Mouse (Mus musculus): ENCODE data around the gene Wdr89.
"Not testable (repeated sequence)": the region's sequence is repeated elsewhere in the genome, so short reads cannot be mapped to it uniquely, and the experiment has no call there.

Wdr89 gene

GRCm38 (mm10) chr12:75669258-75670106, at the start of gene Wdr89:
Gene Wdr89 (minus strand): TSS chr12:75669537.
- peak; percentile 96 for DNase-seq (ENCODE audit: extremely low read depth, insufficient read length, low spot score)

DNA sequence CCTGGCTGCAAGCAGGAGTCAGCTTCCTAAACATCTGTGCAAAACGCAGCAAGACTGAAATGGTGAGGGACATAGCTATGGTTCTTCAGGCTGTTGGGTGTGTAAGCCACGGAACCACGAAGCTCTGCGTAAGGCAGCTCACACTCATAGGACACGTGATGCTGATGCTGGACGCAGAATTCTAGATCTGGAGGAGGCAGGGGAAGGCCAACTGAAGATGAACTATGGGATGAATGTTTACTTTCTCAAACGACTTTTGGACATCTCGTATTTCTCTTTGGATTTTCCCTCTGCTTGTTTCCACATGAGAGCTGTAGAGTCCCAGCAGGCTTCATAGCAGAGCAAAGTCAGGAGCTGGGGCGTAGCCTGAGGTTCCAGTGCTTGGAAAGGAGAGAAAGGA, 44.3 kb upstream of the Wdr89 start:
- no peak for DNase-seq (ENCODE audit: extremely low read depth, insufficient read length, low spot score)

DNA sequence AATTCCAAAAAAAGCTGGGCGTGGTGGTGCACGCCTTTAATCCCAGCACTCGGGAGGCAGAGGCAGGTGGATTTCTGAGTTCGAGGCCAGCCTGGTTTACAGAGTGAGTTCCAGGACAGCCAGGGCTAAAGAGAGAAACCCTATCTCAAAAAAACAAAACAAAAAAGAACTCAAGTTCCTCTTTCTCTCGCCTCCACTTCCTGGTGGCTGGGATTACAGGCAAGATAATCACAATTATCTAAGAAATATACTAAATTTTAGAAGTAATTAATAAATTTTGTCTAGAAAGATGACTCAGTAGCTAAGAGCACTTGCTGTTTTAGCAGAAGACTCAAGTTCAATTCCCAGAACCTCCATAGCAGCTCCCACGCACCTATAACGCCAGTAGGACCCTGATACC, 43.6 kb upstream of the Wdr89 start:
- DNase-seq (ENCODE audit: extremely low read depth, insufficient read length, low spot score): not testable (repeated sequence)

GRCm38 (mm10) chr12:75710596-75711376, 41.4 kb upstream of the Wdr89 start:
- no peak for DNase-seq (ENCODE audit: extremely low read depth, insufficient read length, low spot score)

DNA sequence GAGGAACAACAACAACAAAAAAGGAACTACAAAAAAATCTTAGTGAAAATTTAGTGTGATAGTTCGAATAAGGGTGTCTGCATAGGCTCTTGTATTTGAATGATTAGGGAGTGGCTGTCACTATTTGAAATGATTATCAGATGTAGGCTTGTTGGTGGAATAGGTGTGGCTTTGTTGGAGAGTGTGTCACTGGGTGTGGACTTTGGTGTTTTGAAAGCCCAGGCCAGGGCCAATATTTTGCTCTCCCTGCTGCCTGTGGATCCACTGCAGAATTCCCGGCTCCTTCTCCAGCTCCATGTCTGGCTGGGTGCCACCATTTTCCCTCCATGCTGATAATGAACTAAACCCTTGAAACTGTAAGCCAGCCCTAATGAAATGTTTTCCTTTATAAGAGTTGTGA, 40.2 kb upstream of the Wdr89 start:
- no peak for DNase-seq (ENCODE audit: extremely low read depth, insufficient read length, low spot score)

GRCm38 (mm10) chr12:75706670-75707069, 37.3 kb upstream of the Wdr89 start:
- DNase-seq (ENCODE audit: extremely low read depth, insufficient read length, low spot score): no peak

- peak; percentile 58 for DNase-seq (ENCODE audit: extremely low read depth, insufficient read length, low spot score)
Measured at GRCm38 (mm10) chr12:75702739-75703122, 33.4 kb upstream of the Wdr89 start.

DNA sequence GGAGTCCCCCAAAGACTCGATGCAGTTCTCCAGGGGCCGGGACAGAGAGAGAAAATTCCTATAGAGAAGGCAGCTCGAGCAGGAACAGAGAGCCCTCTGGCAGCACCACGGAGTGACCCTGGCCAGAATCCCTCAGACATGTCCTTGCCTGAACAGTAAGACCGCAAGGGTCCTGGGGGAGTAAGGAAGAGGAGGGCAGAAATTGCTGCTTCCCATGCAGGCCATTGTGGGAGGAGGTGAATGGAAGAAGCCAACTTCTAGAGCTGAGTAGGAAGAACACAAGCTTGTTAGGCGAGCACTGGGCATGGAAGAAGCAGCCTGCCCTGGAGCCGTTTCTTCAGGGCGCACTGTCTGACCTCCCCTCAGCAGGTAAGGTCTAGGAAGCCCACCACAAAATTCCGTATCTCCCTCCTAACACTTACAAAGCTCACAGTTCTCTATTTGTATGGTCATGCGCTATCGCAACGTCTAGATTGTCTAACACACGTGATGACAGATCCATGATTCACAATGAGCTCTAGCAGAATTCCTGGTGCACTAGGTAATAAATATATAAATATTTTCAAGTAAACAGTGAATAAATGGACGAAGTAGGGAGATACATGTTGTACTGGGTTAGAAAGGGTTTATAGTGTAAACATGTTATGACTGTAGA, 32.9 kb upstream of the Wdr89 start:
- DNase-seq (ENCODE audit: extremely low read depth, insufficient read length, low spot score): peak; percentile 57

- no peak for DNase-seq (ENCODE audit: extremely low read depth, insufficient read length, low spot score)
Measured at GRCm38 (mm10) chr12:75701173-75702083, 32.1 kb upstream of the Wdr89 start.

DNA sequence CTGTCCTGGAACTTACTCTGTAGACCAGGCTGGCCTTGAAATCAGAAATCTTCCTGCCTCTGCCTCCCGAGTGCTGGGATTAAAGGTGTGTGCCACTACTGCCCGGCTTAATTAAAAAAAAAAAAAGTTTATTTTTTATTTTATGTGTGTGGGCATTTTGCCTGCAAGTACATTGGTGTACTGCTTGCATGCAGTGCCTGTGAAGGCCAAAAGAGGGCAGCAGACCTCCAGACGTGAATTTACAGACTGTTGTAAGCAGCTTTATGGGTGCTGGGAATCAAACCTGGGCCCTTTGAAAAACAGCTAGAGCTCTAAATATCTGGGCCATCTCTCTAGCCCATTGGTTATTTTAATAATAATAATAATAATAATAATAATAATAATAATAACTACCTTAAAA, 29.4 kb upstream of the Wdr89 start:
- no peak for DNase-seq (ENCODE audit: extremely low read depth, insufficient read length, low spot score)

DNA sequence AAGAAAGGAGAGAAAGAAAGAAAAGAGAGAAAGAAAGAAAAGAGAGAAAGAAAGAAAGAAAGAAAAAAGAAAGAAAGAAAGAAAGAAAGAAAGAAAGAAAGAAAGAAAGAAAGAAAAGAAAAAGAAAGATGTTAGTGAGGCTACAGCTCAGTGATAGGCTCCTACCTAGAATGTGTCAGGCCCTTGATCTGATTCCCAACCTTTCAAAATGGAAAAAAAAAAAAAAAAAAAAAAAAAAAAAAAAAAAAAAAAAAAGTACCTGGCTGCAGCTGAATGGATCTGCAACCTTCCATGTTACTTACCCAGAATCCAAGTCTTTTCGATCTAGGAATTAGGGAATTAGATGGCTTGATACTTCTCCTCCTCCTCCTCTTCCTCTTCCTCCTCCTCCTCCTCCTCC, 26.5 kb upstream of the Wdr89 start:
- DNase-seq (ENCODE audit: extremely low read depth, insufficient read length, low spot score): not testable (repeated sequence)

DNA sequence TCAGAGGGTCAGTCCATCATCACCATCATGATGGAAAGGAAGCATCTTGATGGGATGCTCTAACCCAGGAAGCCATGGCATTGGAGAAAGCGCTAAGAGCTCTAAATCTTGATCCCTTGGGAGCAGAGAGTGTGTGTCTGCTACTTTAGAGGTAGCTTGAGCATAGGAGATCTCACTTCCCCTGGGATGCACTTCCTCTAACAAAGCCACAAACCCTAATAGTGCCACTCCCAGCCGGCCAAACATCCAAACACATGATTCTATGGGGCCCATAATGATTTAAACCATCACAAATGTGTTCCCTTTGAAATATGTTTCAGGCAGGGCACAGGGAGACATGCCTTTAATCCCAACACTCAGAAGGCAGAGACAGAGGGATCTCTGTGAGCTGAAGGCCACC, 19.7 kb upstream of the Wdr89 start:
- no peak for DNase-seq (ENCODE audit: extremely low read depth, insufficient read length, low spot score)

- no peak for DNase-seq (ENCODE audit: extremely low read depth, insufficient read length, low spot score)
Measured at GRCm38 (mm10) chr12:75687314-75687713, 18.0 kb upstream of the Wdr89 start.

DNA sequence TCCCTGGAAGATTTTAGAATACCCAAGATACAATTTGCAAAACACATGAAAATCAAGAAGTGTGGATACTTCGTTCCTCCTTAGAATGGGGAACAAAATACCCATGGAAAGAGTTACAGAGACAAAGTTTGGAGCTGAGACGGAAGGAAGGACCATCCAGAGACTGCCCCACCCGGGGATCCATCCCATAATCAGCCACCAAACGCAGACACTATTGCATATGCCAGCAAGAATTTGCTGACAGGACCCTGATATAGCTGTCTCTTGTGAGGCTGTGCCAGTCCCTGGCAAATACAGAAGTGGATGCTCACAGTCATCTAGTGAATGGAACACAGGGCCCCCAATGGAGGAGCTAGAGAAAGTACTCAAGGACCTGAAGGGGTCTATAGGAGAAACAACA, 14.7 kb upstream of the Wdr89 start:
- not testable (repeated sequence) for DNase-seq (ENCODE audit: extremely low read depth, insufficient read length, low spot score)

DNA sequence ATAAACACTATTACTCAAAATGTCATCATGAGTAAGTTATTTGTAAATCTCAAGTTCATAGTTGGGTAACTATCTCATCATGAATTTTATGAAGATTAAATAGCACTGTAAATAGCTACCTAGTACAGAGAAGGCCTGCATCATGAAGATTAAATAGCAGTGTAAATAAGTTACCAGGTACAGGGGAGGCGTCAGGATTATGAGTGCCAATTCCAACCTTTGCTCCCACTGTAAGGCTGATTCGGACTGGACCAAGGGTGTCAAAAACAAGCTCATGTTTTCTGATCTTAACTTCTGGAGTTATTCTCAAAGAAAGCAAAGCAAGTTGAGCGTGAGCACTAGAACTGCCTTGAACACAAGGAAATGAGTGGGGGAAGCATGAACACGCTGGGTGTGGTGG, 14.3 kb upstream of the Wdr89 start:
- DNase-seq (ENCODE audit: extremely low read depth, insufficient read length, low spot score): no peak

DNA sequence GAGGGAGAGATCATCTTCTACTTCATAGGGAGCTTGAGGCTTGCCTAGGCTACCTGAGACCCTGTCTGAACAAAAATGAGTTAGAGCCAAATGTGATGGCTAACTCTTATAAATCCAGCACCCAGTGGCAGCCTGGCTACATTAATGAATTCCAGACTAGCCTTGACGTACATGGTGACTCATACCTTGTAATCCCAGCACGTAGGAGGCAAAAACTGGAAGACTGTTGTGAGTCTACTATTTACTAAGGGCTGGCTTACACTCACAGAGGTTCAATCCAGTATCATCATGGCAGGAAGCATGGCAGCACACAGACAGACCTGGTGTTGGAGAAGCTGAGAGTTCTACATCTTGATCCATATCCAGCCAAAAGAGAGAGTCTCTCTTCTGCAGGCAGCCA, 13.5 kb upstream of the Wdr89 start:
- DNase-seq (ENCODE audit: extremely low read depth, insufficient read length, low spot score): peak; percentile 18

DNA sequence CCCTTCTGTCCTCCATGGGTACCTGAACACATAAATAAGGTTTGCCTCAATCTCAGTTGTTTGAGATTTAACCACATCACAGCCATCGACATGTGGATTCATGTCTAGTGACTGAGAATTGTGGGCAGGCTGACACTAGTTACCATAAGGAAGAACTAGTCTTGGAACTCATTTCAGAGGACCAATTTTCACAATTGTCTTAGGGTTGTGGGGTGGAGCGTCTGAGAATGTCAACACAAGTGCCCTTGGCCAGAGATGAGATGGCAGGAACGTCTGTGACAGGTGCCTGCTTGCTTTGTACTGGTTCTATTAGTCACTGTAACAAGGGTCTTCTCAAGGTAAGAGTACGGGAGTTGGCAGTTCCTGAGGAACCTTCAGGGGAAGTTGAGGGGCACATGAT, 11.8 kb upstream of the Wdr89 start:
- no peak for DNase-seq (ENCODE audit: extremely low read depth, insufficient read length, low spot score)

DNA sequence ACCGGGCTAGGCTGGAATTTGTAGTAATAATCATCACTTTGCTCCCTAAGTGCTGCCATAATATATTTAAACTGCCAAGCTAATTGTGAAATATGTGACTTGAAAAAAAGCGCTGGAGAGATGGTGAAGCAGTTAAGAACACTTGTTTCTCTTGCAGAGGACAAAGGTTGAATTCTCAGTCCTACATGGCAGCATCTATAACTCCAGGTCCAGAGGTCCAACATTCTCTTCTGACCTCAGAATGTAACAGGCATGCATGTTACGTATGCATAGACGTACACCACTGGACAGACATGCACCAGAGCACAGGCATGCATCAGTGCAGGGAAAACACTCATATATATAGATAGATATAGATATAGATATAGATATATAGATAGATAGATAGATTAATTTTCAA, 9.1 kb upstream of the Wdr89 start:
- DNase-seq (ENCODE audit: extremely low read depth, insufficient read length, low spot score): no peak

GRCm38 (mm10) chr12:75672630-75673029, 3.3 kb upstream of the Wdr89 start:
- no peak for DNase-seq (ENCODE audit: extremely low read depth, insufficient read length, low spot score)

- DNase-seq (ENCODE audit: extremely low read depth, insufficient read length, low spot score): no peak
Measured at GRCm38 (mm10) chr12:75671759-75672315, 2.5 kb upstream of the Wdr89 start.

Measured in 3134 (cell line).